Mouse (Mus musculus) liver, embryonic 14.5 days (tissue): Measurements from ENCODE around the gene Slc35c2. TPM values are rescaled to one million over a fixed set of nuclear protein-coding genes. Genes with fewer than 3 reads are reported as not detected.

ENCODE experiments used
- ATAC-seq: fragments of 200-750 bp; cut with Nextera tagmentation; 2 replicates; pipeline ENCODE4 v1.8.0; 2017; ENCODE audit warnings: moderate number of reproducible peaks, mild to moderate bottlenecking, moderate library complexity; ENCODE audit not compliant: insufficient read depth
- DNase-seq, 3 experiments: peaks; one replicate each; pipeline ENCODE4 v3.0.0-alpha.2; 2012 to 2013; ENCODE audit warnings: low read depth in 3 of 3, low spot score in 3 of 3
- H3K27ac ChIP-seq: fragments of 300-500 bp; sonication (generic); 2 replicates; pipeline ENCODE4 v1.5.1; 2014; ENCODE audit warnings: moderate library complexity, mild to moderate bottlenecking, control low read depth, inconsistent platforms
- H3K27me3 ChIP-seq: fragments of 300-500 bp; sonication (generic); 2 replicates; pipeline ENCODE4 v1.6.1; 2014; ENCODE audit warnings: mild to moderate bottlenecking, low read length, moderate library complexity; ENCODE audit not compliant: control insufficient read depth, insufficient read depth
- H3K36me3 ChIP-seq: fragments of 300-500 bp; sonication (generic); replicated peaks from 2 replicates; pipeline ENCODE4 v1.6.1; 2014; ENCODE audit warnings: low read depth; ENCODE audit not compliant: control insufficient read depth, insufficient read depth
- H3K4me1 ChIP-seq, 2 experiments: fragments of 200-500 bp in 1 of 2; fragments of 300-500 bp in 1 of 2; sonication (generic) in 1 of 2; replicated peaks; 2 replicates each; pipeline ENCODE4 v1.6.1; 2012 to 2014; ENCODE audit warnings: antibody characterized with exemption in 1 of 2, inconsistent platforms in 1 of 2, low read length in 1 of 2; ENCODE audit not compliant: control insufficient read depth in 2 of 2, insufficient read depth in 2 of 2
- H3K4me2 ChIP-seq: fragments of 300-500 bp; sonication (generic); 2 replicates; pipeline ENCODE4 v1.6.1; 2014; ENCODE audit warnings: low read depth, mild to moderate bottlenecking, control low read depth, moderate library complexity
- H3K4me3 ChIP-seq, 2 experiments: fragments of 200-500 bp in 1 of 2; fragments of 300-500 bp in 1 of 2; sonication (generic) in 1 of 2; 2 replicates each; pipeline ENCODE4 v1.5.1; 2012 to 2014; ENCODE audit warnings: low read depth in 2 of 2, low read length in 2 of 2, mild to moderate bottlenecking in 2 of 2, control low read depth in 1 of 2, inconsistent platforms in 1 of 2, moderate library complexity in 1 of 2; ENCODE audit not compliant: insufficient read depth in 1 of 2
- H3K9ac ChIP-seq: fragments of 300-500 bp; sonication (generic); replicated peaks from 2 replicates; pipeline ENCODE4 v1.6.1; 2014; ENCODE audit warnings: mild to moderate bottlenecking, control low read depth, moderate library complexity
- H3K9me3 ChIP-seq: fragments of 300-500 bp; sonication (generic); 2 replicates; pipeline ENCODE4 v1.6.1; 2016; ENCODE audit warnings: low read length, mixed read lengths; ENCODE audit not compliant: control insufficient read depth
- CTCF ChIP-seq: IDR thresholded peaks from 2 replicates; pipeline ENCODE4 v1.5.1; 2016; ENCODE audit warnings: antibody characterized with exemption, low read depth, control low read depth
- EP300 ChIP-seq: IDR thresholded peaks from 2 replicates; pipeline ENCODE4 v1.6.1; 2016; ENCODE audit warnings: antibody characterized with exemption, low read depth
- WGBS: fragments of 180-500 bp; shearing (Covaris S2); extraction: QIAGEN DNeasy Blood & Tissue Kit; methylation state at CpG from one replicate; pipeline ENCODE4 v1.1.7; 2014; ENCODE audit not compliant: insufficient replicate concordance; 5-methylcytosine and 5-hydroxymethylcytosine counted together
- polyA plus RNA-seq, 2 experiments: library from polyadenylated mRNA; depleted of rRNA in 1 of 2; stranded (reverse) in 1 of 2; unstranded in 1 of 2; fragments of >200 nt; fragmentation: Nextera tagmentation in 1 of 2; extraction: Ambion mirVana in 1 of 2; gene quantifications; 2 replicates each; pipeline versions ENCODE4 v1.2.1 to v1.2.3; 2012 to 2014

The Slc35c2 gene
- polyA plus RNA-seq, 2 experiments: 20.4 to 27.3 TPM

DNA sequence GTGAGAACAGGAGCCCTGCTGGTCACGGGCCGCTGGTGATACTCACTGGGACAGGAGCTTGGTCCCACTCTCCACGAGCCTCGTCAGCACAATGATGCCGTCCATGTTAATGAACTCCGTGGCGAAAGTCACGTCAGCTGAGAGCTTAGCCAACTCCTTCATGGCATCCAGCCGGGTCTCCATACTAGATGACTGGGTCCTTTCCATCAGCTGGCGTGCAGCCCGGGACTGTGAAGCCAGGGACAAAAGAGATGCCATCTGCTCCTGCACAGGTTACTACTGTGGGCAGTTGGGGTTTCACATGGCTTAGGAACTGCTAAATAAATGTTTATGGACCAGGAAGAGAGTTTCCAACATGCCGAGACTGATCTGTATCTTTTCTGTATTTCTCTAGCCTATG is 23.9 kb upstream of the Slc35c2 start:
- no peaks in the 10 kb centered on the region; the same call in none of the 2 replicates for H3K36me3 ChIP-seq
- ATAC-seq: no peak
- no peak overlapping the region for H3K27ac ChIP-seq
- no peak overlapping the region for H3K4me2 ChIP-seq
- H3K4me1 ChIP-seq: no peaks in the 10 kb centered on the region
- no peak overlapping the region for H3K9ac ChIP-seq
- WGBS: 80% methylated on average over 12 of the region's 12 CpGs
- DNase-seq: no peak
- TF ChIP-seq CTCF: no peak
- TF ChIP-seq EP300: no peak
- H3K9me3 ChIP-seq: no peaks in the 10 kb centered on the region
- H3K4me3 ChIP-seq: no peak overlapping the region
- H3K27me3 ChIP-seq: no peaks in the 10 kb centered on the region

DNA sequence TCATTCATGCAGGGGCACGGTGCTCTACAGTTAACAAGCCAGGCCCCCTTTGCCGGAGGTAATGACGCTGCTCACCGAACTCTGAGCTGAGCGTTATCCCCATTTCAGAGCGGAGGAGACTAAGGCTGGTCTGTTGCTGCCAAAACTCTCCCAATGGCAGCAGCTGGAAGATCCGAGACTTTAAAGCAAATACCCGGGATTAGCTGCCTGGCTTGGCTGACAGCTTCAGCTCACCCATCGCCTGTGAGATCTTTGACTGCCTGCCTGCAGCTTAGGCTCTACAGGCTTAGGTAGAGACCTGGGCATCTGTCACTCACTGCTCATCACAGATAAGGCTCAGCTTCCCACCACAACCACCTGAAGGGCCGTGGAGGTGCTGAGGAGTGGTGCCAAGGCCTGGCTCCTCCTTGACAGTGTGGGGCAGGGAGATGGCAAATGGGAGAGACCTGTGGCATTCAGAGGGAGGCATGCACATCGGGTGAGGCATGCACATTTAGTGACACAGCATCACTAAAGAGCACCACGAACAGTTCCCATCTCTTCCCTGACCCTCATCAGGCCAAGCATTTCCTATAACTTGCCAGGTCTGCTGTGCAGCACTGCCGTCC is 23.3 kb upstream of the Slc35c2 start:
- no peak overlapping the region for H3K4me2 ChIP-seq
- H3K9me3 ChIP-seq: no peaks in the 10 kb centered on the region
- H3K4me1 ChIP-seq: no peaks in the 10 kb centered on the region
- WGBS: 64% methylated on average over 13 of the region's 13 CpGs
- ATAC-seq (no peak), DNase-seq (no peak)
- TF ChIP-seq CTCF (no peak), EP300 (no peak)
- no peaks in the 10 kb centered on the region; the same call in none of the 2 replicates for H3K36me3 ChIP-seq
- H3K27ac ChIP-seq: no peak overlapping the region
- H3K9ac ChIP-seq: no peak overlapping the region
- no peaks in the 10 kb centered on the region for H3K27me3 ChIP-seq
- no peak overlapping the region for H3K4me3 ChIP-seq

DNA sequence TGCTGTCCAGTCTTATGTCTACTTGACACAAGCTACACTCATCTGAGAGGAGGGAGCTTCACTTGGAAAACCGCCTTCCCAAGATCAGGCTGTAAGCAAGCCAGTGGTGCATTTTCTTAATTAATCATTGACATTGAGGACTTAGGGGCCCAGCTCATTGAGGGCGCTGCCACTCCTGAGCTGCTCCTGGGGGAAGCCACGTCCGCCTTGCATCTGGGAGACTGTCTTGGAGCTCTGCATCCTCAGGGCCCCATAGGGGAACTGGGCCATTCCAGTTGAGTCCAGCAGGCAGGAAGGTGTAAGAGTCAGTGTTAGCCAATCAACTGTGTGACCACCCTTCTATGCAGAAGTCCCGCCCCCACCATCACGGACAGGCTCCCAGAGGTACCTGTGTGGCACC is 20.1 kb upstream of the Slc35c2 start:
- Histone ChIP-seq H3K4me2 (no peak overlapping the region), H3K4me1 (no peaks in the 10 kb centered on the region; a peak in 1 of 4 replicates), H3K9ac (no peak overlapping the region), H3K27ac (no peak overlapping the region), H3K9me3 (no peaks in the 10 kb centered on the region), H3K27me3 (no peaks in the 10 kb centered on the region), H3K36me3 (peaks cover 3% of the 10 kb centered on the region; the same call in 1 of the 2 replicates), H3K4me3 (no peak overlapping the region)
- TF ChIP-seq EP300 (no peak), CTCF (no peak)
- DNase-seq: no peak
- ATAC-seq: no peak
- WGBS: 78% methylated on average over 6 of the region's 6 CpGs

DNA sequence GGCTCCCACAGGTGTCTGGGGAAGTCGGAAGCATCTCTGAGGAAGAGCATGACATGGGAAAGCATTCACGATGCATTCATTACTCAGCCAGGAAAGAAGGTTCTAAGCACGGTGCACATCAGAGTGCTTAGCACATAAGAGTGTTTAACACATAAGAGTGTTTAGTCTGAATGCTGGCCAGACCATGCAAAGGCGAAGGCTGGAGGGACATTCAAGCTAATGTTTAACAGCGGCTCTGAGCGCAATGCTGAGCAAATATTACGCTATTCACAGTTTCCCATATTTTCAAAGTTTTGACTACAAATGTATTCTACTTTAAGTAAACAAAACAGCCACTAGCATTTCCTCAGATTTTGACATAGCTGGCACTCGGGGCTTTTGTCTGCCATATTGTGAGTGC is 17.8 kb upstream of the Slc35c2 start:
- peaks cover 3% of the 10 kb centered on the region; the same call in 1 of the 2 replicates for H3K36me3 ChIP-seq
- no peak for DNase-seq
- H3K4me2 ChIP-seq: no peak overlapping the region
- no peak overlapping the region for H3K9ac ChIP-seq
- 71% methylated on average over 8 of the region's 8 CpGs for WGBS
- H3K9me3 ChIP-seq: no peaks in the 10 kb centered on the region
- H3K27ac ChIP-seq: no peak overlapping the region
- TF ChIP-seq CTCF (no peak), EP300 (no peak)
- H3K4me3 ChIP-seq: no peak overlapping the region
- no peaks in the 10 kb centered on the region for H3K27me3 ChIP-seq
- H3K4me1 ChIP-seq: no peaks in the 10 kb centered on the region; a peak in 1 of 4 replicates
- ATAC-seq: no peak

DNA sequence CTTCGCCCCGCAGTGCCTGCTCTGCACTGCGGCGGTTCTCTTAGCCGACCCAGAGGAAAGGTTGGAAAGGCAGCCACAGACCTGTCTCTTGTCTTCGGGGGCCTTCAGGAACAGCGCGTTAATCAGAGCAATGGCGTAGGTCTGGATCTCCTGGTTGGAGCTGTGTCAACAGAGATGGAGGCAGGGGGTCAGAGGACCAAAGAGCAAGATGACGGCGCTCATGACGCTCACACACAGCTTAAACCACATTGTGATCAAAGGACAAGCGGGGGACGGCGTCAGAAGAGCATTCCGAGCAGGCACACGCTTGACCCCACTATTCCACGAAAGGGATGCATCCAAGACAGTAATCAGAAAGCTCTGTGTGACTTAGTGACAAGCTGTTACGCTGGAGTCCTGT is 17.1 kb upstream of the Slc35c2 start:
- Histone ChIP-seq H3K27ac (no peak overlapping the region), H3K27me3 (no peaks in the 10 kb centered on the region), H3K9me3 (no peaks in the 10 kb centered on the region), H3K4me1 (no peaks in the 10 kb centered on the region; a peak in 1 of 4 replicates), H3K4me3 (no peak overlapping the region), H3K36me3 (peaks cover 3% of the 10 kb centered on the region; the same call in 1 of the 2 replicates), H3K9ac (no peak overlapping the region), H3K4me2 (peak overlapping the region; percentile 9; the same call in 1 of the 2 replicates)
- TF ChIP-seq EP300: no peak
- TF ChIP-seq CTCF: no peak
- DNase-seq (no peak), ATAC-seq (no peak)
- 74% methylated on average over 19 of the region's 19 CpGs for WGBS
